Mouse (Mus musculus): ENCODE results near the gene Prpf4b. TPM values are rescaled to one million over a fixed set of nuclear protein-coding genes. Genes with fewer than 3 reads are reported as not detected.
A peak's percentile ranks its signal among the peaks of the same experiment; 100 is the strongest.
"Not testable (repeated sequence)": the region's sequence is repeated elsewhere in the genome, so short reads cannot be mapped to it uniquely, and the experiment has no call there.

The Prpf4b gene
- polyA plus RNA-seq, 2 experiments: 37.2 to 52.4 TPM

GRCm38 (mm10) chr13:34934931-34935644 lies 60.0 kb downstream of the Prpf4b start:
- DNase-seq (ENCODE audit: low read depth in 3 of 3, low spot score in 3 of 3) (no peak), ATAC-seq (ENCODE audit: insufficient read depth) (no peak)
- TF ChIP-seq EP300 (IDR thresholded peaks at IDR 0.05; ENCODE audit: low read depth) (no peak), CTCF (IDR thresholded peaks at IDR 0.05; ENCODE audit: low read depth) (no peak)
- Histone ChIP-seq H3K36me3 (replicated peaks; ENCODE audit: control insufficient read depth, insufficient read depth, low read depth) (no peaks in the 10 kb centered on the region), H3K27ac (no peak overlapping the region), H3K4me2 (ENCODE audit: low read depth) (no peak overlapping the region), H3K9ac (replicated peaks) (no peak overlapping the region), H3K4me3 (ENCODE audit: insufficient read depth in 1 of 2, low read depth in 2 of 2, low read length in 2 of 2) (no peak overlapping the region), H3K4me1 (replicated peaks; ENCODE audit: control insufficient read depth in 2 of 2, insufficient read depth in 2 of 2, low read length in 1 of 2) (no peaks in the 10 kb centered on the region), H3K27me3 (ENCODE audit: control insufficient read depth, insufficient read depth, low read length) (no peaks in the 10 kb centered on the region), H3K9me3 (ENCODE audit: control insufficient read depth, low read length) (no peaks in the 10 kb centered on the region)
- WGBS (ENCODE audit: insufficient replicate concordance): 63% methylated on average over 10 of the region's 10 CpGs

DNA sequence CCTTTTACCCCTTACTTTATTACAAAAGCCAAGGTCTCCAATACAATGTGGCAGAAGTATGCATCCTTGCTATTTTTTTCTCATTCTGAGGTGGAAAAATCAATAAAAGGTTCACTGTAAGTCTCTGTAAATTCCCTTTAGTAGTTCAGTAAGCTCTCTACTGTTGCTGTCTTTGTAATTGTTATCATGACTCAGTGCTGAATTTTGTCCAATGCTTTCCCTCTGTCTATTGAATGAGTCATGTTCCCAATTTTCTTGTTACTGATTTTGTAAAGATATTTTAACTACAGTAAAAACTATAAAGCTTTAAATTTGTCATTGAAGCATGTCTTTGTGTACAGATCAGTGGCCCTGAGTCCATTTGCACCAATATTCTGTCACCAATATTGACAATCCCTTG lies 67.3 kb downstream of the Prpf4b start:
- Histone ChIP-seq H3K4me3 (ENCODE audit: insufficient read depth in 1 of 2, low read depth in 2 of 2, low read length in 2 of 2) (no peak overlapping the region), H3K27me3 (ENCODE audit: control insufficient read depth, insufficient read depth, low read length) (no peaks in the 10 kb centered on the region), H3K4me2 (ENCODE audit: low read depth) (no peak overlapping the region), H3K36me3 (replicated peaks; ENCODE audit: control insufficient read depth, insufficient read depth, low read depth) (no peaks in the 10 kb centered on the region), H3K9me3 (ENCODE audit: control insufficient read depth, low read length) (no peaks in the 10 kb centered on the region), H3K4me1 (replicated peaks; ENCODE audit: control insufficient read depth in 2 of 2, insufficient read depth in 2 of 2, low read length in 1 of 2) (no peaks in the 10 kb centered on the region), H3K27ac (no peak overlapping the region), H3K9ac (replicated peaks) (no peak overlapping the region)
- DNase-seq (ENCODE audit: low read depth in 3 of 3, low spot score in 3 of 3): no peak
- no peak for ATAC-seq (ENCODE audit: insufficient read depth)
- TF ChIP-seq EP300 (IDR thresholded peaks at IDR 0.05; ENCODE audit: low read depth) (no peak), CTCF (IDR thresholded peaks at IDR 0.05; ENCODE audit: low read depth) (no peak)

- H3K9ac ChIP-seq (replicated peaks); H3K9me3 ChIP-seq (ENCODE audit: control insufficient read depth, low read length); H3K4me3 ChIP-seq (ENCODE audit: insufficient read depth in 1 of 2, low read depth in 2 of 2, low read length in 2 of 2); H3K27ac ChIP-seq; DNase-seq (ENCODE audit: low read depth in 3 of 3, low spot score in 3 of 3); H3K4me2 ChIP-seq (ENCODE audit: low read depth); H3K4me1 ChIP-seq (replicated peaks; ENCODE audit: control insufficient read depth in 2 of 2, insufficient read depth in 2 of 2, low read length in 1 of 2); H3K27me3 ChIP-seq (ENCODE audit: control insufficient read depth, insufficient read depth, low read length); H3K36me3 ChIP-seq (replicated peaks; ENCODE audit: control insufficient read depth, insufficient read depth, low read depth): not testable (repeated sequence)
- peak; percentile 33; the same call in 1 of the 2 replicates for ATAC-seq (ENCODE audit: insufficient read depth)
- 27% methylated on average over 2 of the region's 2 CpGs for WGBS (ENCODE audit: insufficient replicate concordance)
These were observed 76.3 kb downstream of the Prpf4b start for GRCm38 (mm10) chr13:34951437-34951836.

Other genes starting within 250 kb of the Prpf4b start
- 7.9 and 9.3 TPM in 2 replicates for gene Pxdc1, start 221.8 kb upstream of the Prpf4b start, polyA plus RNA-seq (2012; rRNA removed)
- gene Pxdc1, start 221.8 kb upstream of the Prpf4b start, polyA plus RNA-seq (2014; fragmentation: Nextera tagmentation; extraction: Ambion mirVana): 8.1 and 10.4 TPM in 2 replicates
- gene Fam50b, start 140.5 kb upstream of the Prpf4b start, polyA plus RNA-seq (2012; rRNA removed): 0.04 TPM in 1 of 2 replicates, not detected in the other
- gene Fam50b, start 140.5 kb upstream of the Prpf4b start, polyA plus RNA-seq (2014; fragmentation: Nextera tagmentation; extraction: Ambion mirVana): not detected in 2 replicates
- gene Fam217a, start 49.0 kb downstream of the Prpf4b start, polyA plus RNA-seq (2012; rRNA removed): 0.08 and 0.17 TPM in 2 replicates
- gene Fam217a, start 49.0 kb downstream of the Prpf4b start, polyA plus RNA-seq (2014; fragmentation: Nextera tagmentation; extraction: Ambion mirVana): 0.09 and 0.24 TPM in 2 replicates
- not detected in 2 replicates for gene 4933417A18Rik, start 49.1 kb downstream of the Prpf4b start, polyA plus RNA-seq (2012; rRNA removed)
- not detected in 2 replicates for gene 4933417A18Rik, start 49.1 kb downstream of the Prpf4b start, polyA plus RNA-seq (2014; fragmentation: Nextera tagmentation; extraction: Ambion mirVana)
- 0.03 and 0.06 TPM in 2 replicates for gene Eci3, start 88.5 kb downstream of the Prpf4b start, polyA plus RNA-seq (2012; rRNA removed)
- 0.21 TPM in 1 of 2 replicates, not detected in the other for gene Eci3, start 88.5 kb downstream of the Prpf4b start, polyA plus RNA-seq (2014; fragmentation: Nextera tagmentation; extraction: Ambion mirVana)
- gene Eci2, start 151.8 kb downstream of the Prpf4b start, polyA plus RNA-seq (2012; rRNA removed): 19.5 and 27.8 TPM in 2 replicates
- gene Eci2, start 151.8 kb downstream of the Prpf4b start, polyA plus RNA-seq (2014; fragmentation: Nextera tagmentation; extraction: Ambion mirVana): 48.4 and 48.6 TPM in 2 replicates

All from liver, embryonic 14.5 days (tissue).